Mouse (Mus musculus) small intestine, adult 2 months (tissue): ENCODE results near the gene Gm17581.

ENCODE experiments used
- CTCF ChIP-seq: fragments of 200-500 bp; IDR thresholded peaks from 2 replicates; pipeline ENCODE4 v1.5.1; 2012; ENCODE audit warnings: low read depth, mild to moderate bottlenecking, control low read depth, inconsistent platforms, low read length, moderate library complexity, mixed read lengths; ENCODE audit not compliant: insufficient replicate concordance, insufficient read length; ENCODE audit errors: extremely low read depth
- POLR2A ChIP-seq: fragments of 200-500 bp; IDR thresholded peaks from 2 replicates; pipeline ENCODE4 v1.6.1; 2012; ENCODE audit warnings: low read depth, mild to moderate bottlenecking, control low read depth, inconsistent platforms, low read length, moderate library complexity

GRCm38 (mm10) chr2:155695316-155695715 lies 40.4 kb downstream of the Gm17581 start:
- TF ChIP-seq POLR2A (no peak), CTCF (no peak)
